Mouse (Mus musculus) forebrain, embryonic 15.5 days (tissue): ENCODE measurements at regions not wholly inside any gene's neighbourhood (a gene's known extent, or its start where the extent isn't known, plus 50 kb on each side); places are given as distances from the start of the nearest gene placed in this dataset.
"Not testable (repeated sequence)": the region's sequence is repeated elsewhere in the genome, so short reads cannot be mapped to it uniquely, and the experiment has no call there.

Experiments used
- ATAC-seq: fragments of 200-750 bp; cut with Nextera tagmentation; replicated peaks from 2 replicates; pipeline ENCODE4 v1.8.0; 2017; ENCODE audit warnings: mild to moderate bottlenecking, moderate TSS enrichment, moderate library complexity
- H3K27ac ChIP-seq: fragments of 300-500 bp; sonication (generic); replicated peaks from 2 replicates; pipeline ENCODE4 v1.5.1; 2015; ENCODE audit warnings: mild to moderate bottlenecking, inconsistent platforms
- H3K27me3 ChIP-seq: fragments of 300-500 bp; sonication (generic); 2 replicates; pipeline ENCODE4 v1.6.1; 2015; ENCODE audit warnings: inconsistent platforms
- H3K36me3 ChIP-seq: fragments of 300-500 bp; sonication (generic); 2 replicates; pipeline ENCODE4 v1.6.1; 2015; ENCODE audit warnings: mild to moderate bottlenecking, inconsistent platforms
- H3K4me1 ChIP-seq: fragments of 300-500 bp; sonication (generic); 2 replicates; pipeline ENCODE4 v1.6.1; 2015; ENCODE audit warnings: inconsistent platforms
- H3K4me2 ChIP-seq: fragments of 300-500 bp; sonication (generic); replicated peaks from 2 replicates; pipeline ENCODE4 v1.6.1; 2015; ENCODE audit warnings: mild to moderate bottlenecking, inconsistent platforms
- H3K4me3 ChIP-seq: fragments of 300-500 bp; sonication (generic); 2 replicates; pipeline ENCODE4 v1.5.1; 2015; ENCODE audit warnings: mild to moderate bottlenecking, inconsistent platforms
- H3K9ac ChIP-seq: fragments of 300-500 bp; sonication (generic); replicated peaks from 2 replicates; pipeline ENCODE4 v1.6.1; 2015; ENCODE audit warnings: mild to moderate bottlenecking, inconsistent platforms
- H3K9me3 ChIP-seq: fragments of 300-500 bp; sonication (generic); 2 replicates; pipeline ENCODE4 v1.6.1; 2016; ENCODE audit warnings: inconsistent platforms
- WGBS: fragments of 180-500 bp; shearing (Covaris S2); methylation state at CpG from one replicate; pipeline ENCODE4 v1.1.7; 2015; ENCODE audit warnings: mixed read lengths; 5-methylcytosine and 5-hydroxymethylcytosine counted together

GRCm38 (mm10) chr3:6984918-6985317 is 364.7 kb upstream of the 1700008P02Rik start:
- Histone ChIP-seq H3K27me3 (no peaks in the 10 kb centered on the region), H3K27ac (no peak overlapping the region), H3K4me1 (no peaks in the 10 kb centered on the region), H3K9ac (no peak overlapping the region), H3K4me2 (no peak overlapping the region), H3K4me3 (no peak overlapping the region), H3K9me3 (no peaks in the 10 kb centered on the region), H3K36me3 (no peaks in the 10 kb centered on the region)
- WGBS: 91% methylated on average over 4 of the region's 4 CpGs
- ATAC-seq: no peak

DNA sequence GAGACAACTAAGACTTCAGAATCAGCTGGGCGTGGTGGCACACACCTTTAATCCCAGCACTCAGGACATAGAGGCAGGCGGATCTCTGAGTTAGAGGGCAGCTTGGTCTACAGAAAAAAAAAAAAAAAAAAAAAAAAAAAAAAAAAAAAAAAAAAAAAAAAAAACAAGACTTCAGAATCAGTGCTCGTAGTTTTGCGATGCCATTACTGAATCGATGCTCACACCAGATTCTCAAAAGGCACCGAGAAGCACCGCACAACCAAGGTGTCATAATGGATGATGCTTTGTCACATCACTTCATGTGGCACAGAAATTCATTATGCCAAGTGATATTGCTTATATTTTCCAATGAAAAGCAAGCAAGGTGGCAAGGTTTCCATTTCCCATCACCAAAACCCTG is 337.4 kb upstream of the 1700008P02Rik start:
- Histone ChIP-seq H3K27me3 (no peaks in the 10 kb centered on the region), H3K4me2 (no peak overlapping the region), H3K4me3 (no peak overlapping the region), H3K36me3 (no peaks in the 10 kb centered on the region), H3K9ac (no peak overlapping the region), H3K9me3 (no peaks in the 10 kb centered on the region), H3K27ac (no peak overlapping the region), H3K4me1 (no peaks in the 10 kb centered on the region)
- ATAC-seq: no peak
- 89% methylated on average over 7 of the region's 7 CpGs for WGBS

DNA sequence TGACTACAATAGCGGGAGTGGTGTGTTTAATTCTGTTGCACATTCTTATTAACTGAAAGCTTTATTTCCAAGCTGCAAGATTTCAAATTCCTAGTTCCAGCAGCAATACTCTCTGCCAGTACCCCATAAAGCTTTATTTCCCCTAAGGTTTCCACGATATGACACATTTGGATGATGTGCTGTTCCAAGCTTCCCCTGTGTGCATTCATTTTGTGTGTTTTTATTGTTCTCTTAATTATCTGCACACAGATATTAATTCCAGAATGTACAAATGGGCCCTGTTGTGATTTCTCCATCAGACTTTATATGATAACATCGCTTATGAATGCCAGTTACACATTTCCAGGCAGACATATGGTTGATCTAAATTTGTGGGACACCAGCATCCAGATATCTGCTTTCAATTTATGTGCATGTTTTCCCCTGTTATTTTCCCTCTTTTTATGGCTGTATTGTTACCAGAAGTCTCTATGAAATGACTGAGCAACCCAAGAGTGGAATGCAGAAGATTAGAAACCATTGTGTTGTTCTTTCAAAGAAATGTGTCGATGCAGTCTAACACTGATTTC is 312.4 kb upstream of the 1700008P02Rik start:
- no peak for ATAC-seq
- no peaks in the 10 kb centered on the region for H3K27me3 ChIP-seq

DNA sequence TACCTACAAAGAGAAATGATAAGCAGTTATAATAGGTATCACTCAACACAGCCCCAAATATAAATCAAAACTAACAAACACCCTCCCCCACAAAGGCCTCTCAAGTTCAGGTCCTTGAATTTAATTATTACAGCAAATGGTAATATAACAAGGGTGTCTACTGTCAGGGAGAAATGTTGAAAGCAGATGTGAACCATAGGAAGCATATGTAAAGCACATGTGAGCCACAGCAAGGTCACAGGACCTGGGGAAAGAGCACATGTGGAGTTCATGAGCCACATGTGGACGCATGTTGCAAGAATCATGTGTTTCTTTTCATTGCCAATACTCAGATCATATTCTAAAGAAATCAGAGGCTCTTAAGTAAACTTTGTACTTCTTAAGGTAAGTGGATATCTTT is 306.5 kb upstream of the 1700008P02Rik start:
- no peak overlapping the region for H3K4me2 ChIP-seq
- H3K27ac ChIP-seq: no peak overlapping the region
- ATAC-seq: no peak
- H3K4me3 ChIP-seq: no peak overlapping the region
- no peaks in the 10 kb centered on the region for H3K4me1 ChIP-seq
- H3K27me3 ChIP-seq: no peaks in the 10 kb centered on the region
- no peaks in the 10 kb centered on the region for H3K9me3 ChIP-seq
- 79% methylated on average over 1 of the region's 1 CpGs for WGBS
- no peak overlapping the region for H3K9ac ChIP-seq
- no peaks in the 10 kb centered on the region for H3K36me3 ChIP-seq

More for the DNA sequence above, 312.4 kb upstream of the 1700008P02Rik start:
- Histone ChIP-seq H3K9me3 (no peaks in the 10 kb centered on the region), H3K4me2 (no peak overlapping the region), H3K36me3 (no peaks in the 10 kb centered on the region), H3K4me3 (no peak overlapping the region), H3K9ac (no peak overlapping the region), H3K4me1 (no peaks in the 10 kb centered on the region), H3K27ac (no peak overlapping the region)
- WGBS: 82% methylated on average over 4 of the region's 4 CpGs

- not testable (repeated sequence) for H3K4me3 ChIP-seq, H3K4me1 ChIP-seq, H3K27ac ChIP-seq, ATAC-seq, H3K4me2 ChIP-seq, H3K27me3 ChIP-seq, H3K9ac ChIP-seq, H3K36me3 ChIP-seq, H3K9me3 ChIP-seq
- 54% methylated on average over 2 of the region's 2 CpGs for WGBS
Observed at GRCm38 (mm10) chr3:6922647-6923046, 302.4 kb upstream of the 1700008P02Rik start.

DNA sequence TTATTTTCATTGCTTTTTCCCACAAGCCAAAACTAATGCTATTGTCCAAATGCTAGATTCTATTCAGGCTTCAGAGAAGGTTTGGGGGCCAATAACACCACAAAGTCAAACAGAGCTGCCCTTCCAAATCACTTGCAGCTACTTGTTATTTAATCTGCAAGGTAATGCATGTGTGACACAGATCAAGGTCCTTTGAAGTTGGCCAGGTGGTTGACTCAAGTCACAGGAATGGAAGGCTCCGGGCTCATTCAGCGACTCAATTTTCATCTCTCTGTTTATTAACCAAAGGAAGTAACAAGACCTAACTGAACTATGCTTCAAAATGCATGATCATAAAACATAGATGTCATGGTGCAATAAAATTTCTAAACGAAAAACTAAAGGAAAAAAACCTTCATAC is 300.0 kb upstream of the 1700008P02Rik start:
- Histone ChIP-seq H3K9ac (no peak overlapping the region), H3K4me1 (no peaks in the 10 kb centered on the region), H3K36me3 (no peaks in the 10 kb centered on the region), H3K4me3 (no peak overlapping the region), H3K27ac (no peak overlapping the region), H3K27me3 (no peaks in the 10 kb centered on the region), H3K9me3 (no peaks in the 10 kb centered on the region), H3K4me2 (no peak overlapping the region)
- no peak for ATAC-seq
- 92% methylated on average over 3 of the region's 3 CpGs for WGBS

DNA sequence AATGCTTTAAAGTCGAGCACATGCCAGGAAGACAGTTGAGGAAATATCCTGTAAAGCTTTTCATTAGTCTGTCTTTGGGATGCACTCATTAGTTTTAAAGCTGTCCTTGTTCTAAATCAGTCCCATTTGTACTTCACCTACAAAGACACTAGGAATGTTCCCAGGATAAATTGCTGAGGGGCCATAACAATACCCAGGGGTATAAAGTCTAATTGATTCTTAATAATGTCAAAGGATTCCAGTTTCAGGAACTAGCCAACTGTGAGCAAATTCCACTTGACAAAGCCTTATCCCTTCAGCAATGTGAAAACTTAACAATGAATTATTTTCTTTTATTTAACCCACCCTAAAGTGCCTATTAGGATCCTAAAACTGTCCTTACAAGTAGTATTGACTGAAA is 267.7 kb upstream of the 1700008P02Rik start:
- Histone ChIP-seq H3K9me3 (no peaks in the 10 kb centered on the region), H3K4me1 (peaks cover 21% of the 10 kb centered on the region), H3K4me3 (no peak overlapping the region), H3K27me3 (peaks cover 15% of the 10 kb centered on the region), H3K9ac (no peak overlapping the region), H3K4me2 (no peak overlapping the region), H3K36me3 (no peaks in the 10 kb centered on the region), H3K27ac (no peak overlapping the region)
- WGBS: 9% methylated on average over 1 of the region's 1 CpGs
- ATAC-seq: 0 out of 2 replicates have a peak, but pooled peaks have one; percentile 3

DNA sequence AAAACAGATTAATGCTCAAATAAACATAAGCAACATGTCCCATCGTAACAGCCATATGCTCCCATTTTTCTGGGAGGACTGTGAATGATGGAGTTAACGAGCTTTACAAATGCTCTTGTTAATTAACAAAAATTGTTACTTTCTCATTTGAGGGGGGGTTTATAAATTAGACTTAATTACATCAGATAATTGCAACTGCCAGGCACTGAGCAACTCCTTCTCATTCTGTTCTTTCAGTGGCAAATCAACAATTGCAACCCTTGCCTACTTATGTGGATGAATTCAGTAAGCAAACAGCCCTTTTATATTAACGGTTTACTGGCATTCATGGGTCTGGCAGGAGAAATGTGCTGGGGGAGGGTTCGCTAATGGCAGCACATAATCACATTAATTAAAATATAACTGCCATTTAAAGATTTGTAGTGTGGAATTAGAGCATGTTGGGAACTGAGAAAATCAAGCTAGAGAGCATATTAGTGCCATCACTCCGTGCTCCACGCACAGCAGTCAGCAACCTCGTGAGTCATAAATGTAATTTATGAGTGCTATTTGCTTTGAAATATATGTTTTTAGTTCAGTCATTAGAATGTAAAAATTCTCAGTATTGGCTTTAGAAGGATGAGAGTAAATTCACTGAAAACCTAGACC is 266.9 kb upstream of the 1700008P02Rik start:
- peaks cover 21% of the 10 kb centered on the region for H3K4me1 ChIP-seq
- H3K4me3 ChIP-seq: no peak overlapping the region
- H3K27me3 ChIP-seq: peaks cover 11% of the 10 kb centered on the region
- peak; percentile 97 for ATAC-seq
- no peaks in the 10 kb centered on the region for H3K36me3 ChIP-seq
- H3K9ac ChIP-seq: no peak overlapping the region
- H3K4me2 ChIP-seq: no peak overlapping the region; the same call in 1 of the 2 replicates
- no peaks in the 10 kb centered on the region for H3K9me3 ChIP-seq
- 8% methylated on average over 7 of the region's 7 CpGs for WGBS
- peak overlapping the region; percentile 40; the same call in 1 of the 2 replicates for H3K27ac ChIP-seq

DNA sequence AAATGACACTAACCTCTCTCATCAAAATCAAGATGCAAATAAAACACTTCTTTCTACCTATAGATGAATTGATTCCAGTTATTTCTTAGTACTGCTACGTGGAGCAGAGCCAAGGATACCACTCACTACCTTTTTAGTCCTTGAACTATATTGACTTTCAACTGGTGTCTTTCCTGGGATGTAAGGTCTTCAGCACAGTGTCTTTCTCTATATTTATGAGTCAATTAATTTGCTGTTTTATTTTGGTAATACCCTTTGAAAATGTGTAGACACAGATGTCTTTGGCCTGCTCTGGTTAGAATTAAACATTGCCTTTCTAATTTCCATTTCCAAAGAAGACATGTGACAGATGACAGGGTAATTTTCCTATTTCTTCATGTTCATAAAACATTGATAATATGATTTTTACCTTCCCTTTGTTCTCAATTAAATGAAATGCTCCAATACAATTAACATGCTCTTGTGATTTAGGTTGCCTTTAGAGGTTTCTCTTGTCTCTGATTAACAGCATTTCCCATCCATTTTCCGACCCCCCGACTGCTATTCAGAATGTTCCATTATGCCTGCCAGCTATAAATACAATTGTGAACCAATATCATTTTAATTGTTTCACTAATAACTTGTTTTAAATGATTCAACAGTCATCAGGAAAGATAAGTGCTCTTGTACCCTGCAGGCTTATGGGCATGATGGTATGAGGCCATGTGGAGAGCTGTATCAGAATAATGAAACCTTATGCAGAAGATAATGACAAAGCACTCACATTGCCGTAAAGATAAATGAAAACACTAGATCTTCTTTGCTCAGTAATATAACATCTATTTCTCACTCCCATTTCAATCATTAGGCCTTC is 266.2 kb upstream of the 1700008P02Rik start:
- WGBS: 29% methylated on average over 4 of the region's 4 CpGs
- ATAC-seq: peak; percentile 73
- Histone ChIP-seq H3K4me1 (peaks cover 21% of the 10 kb centered on the region), H3K9ac (no peak overlapping the region), H3K9me3 (no peaks in the 10 kb centered on the region), H3K36me3 (no peaks in the 10 kb centered on the region), H3K27me3 (peaks cover 11% of the 10 kb centered on the region), H3K4me2 (no peak overlapping the region), H3K27ac (peak overlapping the region; percentile 40; the same call in 1 of the 2 replicates), H3K4me3 (no peak overlapping the region)

DNA sequence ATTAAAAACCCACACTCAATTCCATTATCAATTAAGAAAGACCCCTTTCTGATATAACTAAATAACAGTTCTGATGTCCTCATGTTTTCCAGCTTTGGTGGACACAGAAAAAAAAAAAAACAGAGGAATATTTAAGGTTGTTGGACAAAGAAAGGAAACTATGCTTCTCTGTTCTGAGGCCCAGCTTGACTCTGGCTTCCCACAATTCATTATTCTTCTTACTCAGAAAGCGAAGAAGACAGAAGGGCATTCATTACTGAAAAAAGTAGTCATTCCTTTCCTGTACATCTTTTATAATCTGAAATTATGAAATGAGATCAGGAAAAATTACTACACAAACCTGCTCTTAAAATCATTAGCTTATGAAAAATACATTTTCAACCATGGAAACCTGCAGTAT is 263.2 kb upstream of the 1700008P02Rik start:
- WGBS: 72% methylated on average over 1 of the region's 1 CpGs
- Histone ChIP-seq H3K9me3 (no peaks in the 10 kb centered on the region), H3K27ac (no peak overlapping the region), H3K4me2 (no peak overlapping the region), H3K4me3 (no peak overlapping the region), H3K9ac (no peak overlapping the region), H3K36me3 (no peaks in the 10 kb centered on the region), H3K27me3 (peaks cover 2% of the 10 kb centered on the region), H3K4me1 (peaks cover 21% of the 10 kb centered on the region)
- ATAC-seq: no peak

- Histone ChIP-seq H3K9me3 (no peaks in the 10 kb centered on the region), H3K27me3 (no peaks in the 10 kb centered on the region), H3K9ac (no peak overlapping the region), H3K4me3 (no peak overlapping the region), H3K36me3 (no peaks in the 10 kb centered on the region), H3K4me2 (no peak overlapping the region), H3K4me1 (no peaks in the 10 kb centered on the region), H3K27ac (no peak overlapping the region)
- WGBS: 67% methylated on average over 5 of the region's 5 CpGs
- ATAC-seq: no peak
Observed at GRCm38 (mm10) chr3:6876265-6876664, 256.0 kb upstream of the 1700008P02Rik start.

- Histone ChIP-seq H3K9ac (no peak overlapping the region), H3K27ac (no peak overlapping the region)
- ATAC-seq: no peak
Observed at GRCm38 (mm10) chr3:6872170-6872569, 251.9 kb upstream of the 1700008P02Rik start.

More at GRCm38 (mm10) chr3:6872170-6872569, 251.9 kb upstream of the 1700008P02Rik start:
- no peaks in the 10 kb centered on the region for H3K4me1 ChIP-seq
- WGBS: 48% methylated on average over 3 of the region's 3 CpGs
- no peak overlapping the region for H3K4me2 ChIP-seq
- no peaks in the 10 kb centered on the region for H3K27me3 ChIP-seq
- no peaks in the 10 kb centered on the region for H3K9me3 ChIP-seq
- H3K4me3 ChIP-seq: no peak overlapping the region
- no peaks in the 10 kb centered on the region for H3K36me3 ChIP-seq
